Mouse (Mus musculus): ENCODE data around the gene Slc22a22.

GRCm38 (mm10) chr15:57477525-57477924, at the start of gene Slc22a22:
- TF ChIP-seq POLR2A (IDR thresholded peaks at IDR 0.05; ENCODE audit: insufficient read depth, low read depth, low read length) (no peak), CTCF (IDR thresholded peaks at IDR 0.05; ENCODE audit: insufficient read depth, low read depth, low read length) (no peak)

All from olfactory bulb, adult 2 months (tissue).